9 mouse cellular contexts compared by ENCODE assay signal in the genomic region with DNA sequence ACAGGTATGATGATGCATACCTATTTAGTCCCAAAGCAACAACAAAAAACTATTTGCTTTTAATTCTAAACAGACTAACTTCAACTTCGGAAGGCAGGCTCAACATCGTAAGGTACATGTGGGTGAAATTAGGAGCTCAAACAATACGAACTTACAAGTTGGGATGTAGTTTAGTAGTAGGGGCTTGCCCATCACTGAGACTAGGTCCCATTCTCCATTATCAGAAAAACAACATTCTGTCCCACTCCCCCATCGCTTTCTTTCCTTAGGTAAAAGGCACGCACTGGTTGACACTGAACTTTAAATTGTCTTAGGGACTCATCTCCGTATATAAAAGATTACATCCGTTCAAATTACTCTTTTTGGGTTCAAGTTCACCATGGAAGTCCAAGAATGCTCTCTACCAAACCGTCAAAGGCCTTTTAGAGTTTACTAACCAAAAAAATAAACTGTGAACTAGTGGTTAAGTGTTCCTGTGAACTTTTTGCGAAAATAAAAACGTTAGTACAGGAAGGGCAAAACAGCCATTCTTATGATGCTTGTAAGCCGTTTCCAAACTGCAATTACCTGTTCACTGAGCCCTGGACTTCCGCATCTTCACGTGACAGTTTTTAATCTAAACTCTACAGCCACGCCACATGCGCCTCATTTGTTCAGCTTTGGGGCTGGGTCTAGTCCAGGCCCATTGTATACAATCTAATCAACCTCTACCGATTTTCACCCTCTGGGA. TPM values are rescaled to one million over a fixed set of nuclear protein-coding genes. Genes with fewer than 3 reads are reported as not detected.
A peak's percentile ranks its signal among the peaks of the same experiment; 100 is the strongest.
DNase-seq lines count a peak whose midpoint lies in the region; ATAC-seq and TF ChIP-seq lines count a peak whose summit lies in the region.
"Had no signal": no experiment of that assay in that cellular context is flagged by ENCODE, and none has a peak within 500 bp of the region (broad histone marks: within the 10 kb centered on the region; RNA-seq: fewer than 3 reads in every experiment).

No protein-coding gene starts in this region.

- peaks cover 8% of the 10 kb centered on the region for H3K36me3 ChIP-seq in G1E (replicated peaks)
- 0 out of 2 replicates have a peak, but pooled peaks cover 5% of the 10 kb centered on the region for H3K36me3 ChIP-seq in forebrain, embryonic 14.5 days (ENCODE audit: control insufficient read depth, insufficient read depth, low read length)
- peaks cover 4% of the 10 kb centered on the region for H3K36me3 ChIP-seq in megakaryocyte, embryonic 14.5 days (replicated peaks; ENCODE audit: low read length)
- H3K36me3 ChIP-seq in stomach, postnatal 0 days (ENCODE audit: control insufficient read depth, insufficient read depth, low read length): no peaks in the 10 kb centered on the region

- H3K4me2 ChIP-seq in forebrain, embryonic 14.5 days (ENCODE audit: low read length): peak overlapping the region; percentile 76
- H3K4me2 ChIP-seq in stomach, postnatal 0 days (replicated peaks; ENCODE audit: low read depth): peak overlapping the region; percentile 79

- no peak for ATAC-seq in G1E (ENCODE audit: extremely low read depth, insufficient number of reproducible peaks, low FRiP score, poor library complexity, severe bottlenecking)
- no peak for ATAC-seq in forebrain, embryonic 14.5 days
- ATAC-seq in stomach, postnatal 0 days (ENCODE audit: low FRiP score, low TSS enrichment): peak; percentile 39; the same call in 1 of the 2 replicates

- no peak for TF ChIP-seq CTCF in G1E (IDR thresholded peaks at IDR 0.05; ENCODE audit: low read depth, low read length)
- no peak for TF ChIP-seq CTCF in stomach, postnatal 0 days (IDR thresholded peaks at IDR 0.05; ENCODE audit: low read depth)

- no peaks in the 10 kb centered on the region for H3K27me3 ChIP-seq in G1E (ENCODE audit: insufficient read depth, low read length)
- H3K27me3 ChIP-seq in forebrain, embryonic 14.5 days (replicated peaks; ENCODE audit: control insufficient read depth, insufficient read depth, low read length): no peaks in the 10 kb centered on the region
- no peaks in the 10 kb centered on the region for H3K27me3 ChIP-seq in megakaryocyte, embryonic 14.5 days (replicated peaks)
- no peaks in the 10 kb centered on the region for H3K27me3 ChIP-seq in stomach, postnatal 0 days (ENCODE audit: control insufficient read depth, insufficient read depth, low read length)
- H3K27me3 ChIP-seq: Patski had no signal

- peak overlapping the region; percentile 97 for H3K9ac ChIP-seq in forebrain, embryonic 14.5 days (ENCODE audit: low read length)
- H3K9ac ChIP-seq in stomach, postnatal 0 days (ENCODE audit: low read length): peak overlapping the region; percentile 95

- peak overlapping the region; percentile 78 for H3K4me3 ChIP-seq in G1E (ENCODE audit: low read depth, low read length)
- peak overlapping the region; percentile 91 for H3K4me3 ChIP-seq in forebrain, embryonic 14.5 days (ENCODE audit: low read depth, low read length)
- H3K4me3 ChIP-seq in megakaryocyte, embryonic 14.5 days (replicated peaks): peak overlapping the region; percentile 96
- H3K4me3 ChIP-seq in stomach, postnatal 0 days (ENCODE audit: low read depth, low read length): peak overlapping the region; percentile 95

- H3K9me3 ChIP-seq in G1E (replicated peaks): no peaks in the 10 kb centered on the region
- H3K9me3 ChIP-seq in forebrain, embryonic 14.5 days (replicated peaks; ENCODE audit: control insufficient read depth, low read length): no peaks in the 10 kb centered on the region
- H3K9me3 ChIP-seq in megakaryocyte, embryonic 14.5 days: no peaks in the 10 kb centered on the region
- no peaks in the 10 kb centered on the region for H3K9me3 ChIP-seq in stomach, postnatal 0 days (ENCODE audit: control insufficient read depth, low read length)

- peak overlapping the region; percentile 97 for H3K27ac ChIP-seq in forebrain, embryonic 14.5 days (ENCODE audit: low read depth, low read length)
- peak overlapping the region; percentile 98 for H3K27ac ChIP-seq in stomach, postnatal 0 days (replicated peaks)

- WGBS in forebrain, embryonic 14.5 days: 1% methylated on average over 16 of the region's 16 CpGs
- WGBS in stomach, postnatal 0 days: 1% methylated on average over 16 of the region's 16 CpGs

- TF ChIP-seq EP300 in stomach, postnatal 0 days (optimal IDR thresholded peaks at IDR 0.05): no peak

- DNase-seq in adrenal gland, postnatal 36 days: peak; percentile 12 to 23
- no peak for DNase-seq in adrenal gland, postnatal 10 days
- DNase-seq in G1E (ENCODE audit: low spot score): peak; percentile 31
- DNase-seq in forebrain, embryonic 14.5 days (ENCODE audit: low spot score): no peak
- peak; percentile 31 to 35 for DNase-seq in kidney, postnatal 36 days
- DNase-seq in stomach, postnatal 0 days (ENCODE audit: low spot score): peak; percentile 69
- no peak for DNase-seq in urinary bladder, adult 2 months (ENCODE audit: low spot score)

- H3K4me1 ChIP-seq in G1E (ENCODE audit: insufficient read depth, low read depth, low read length): peaks cover 16% of the 10 kb centered on the region
- H3K4me1 ChIP-seq in forebrain, embryonic 14.5 days (ENCODE audit: control insufficient read depth, insufficient read depth, low read length): peaks cover 18% of the 10 kb centered on the region
- H3K4me1 ChIP-seq in megakaryocyte, embryonic 14.5 days: peaks cover 37% of the 10 kb centered on the region
- H3K4me1 ChIP-seq in stomach, postnatal 0 days (replicated peaks; ENCODE audit: control insufficient read depth, insufficient read depth): no peaks in the 10 kb centered on the region; the same call in none of the 2 replicates

RNA-seq across cellular contexts. Expression of gene Tra2b, which starts 1.4 kb away (rescaled TPM):
- 100 to 1,000 TPM in 1 of 2 experiments, 10 to 100 TPM in 1; 95.5 to 115 TPM for total RNA-seq in adrenal gland, postnatal 36 days (2021)
- total RNA-seq in adrenal gland, postnatal 10 days (2021): 100 to 1,000 TPM; 107 to 109 TPM
- total RNA-seq in G1E (2014; fragmentation: Nextera tagmentation) (350 and 355 TPM in 2 replicates), G1E (2017) (385 and 499 TPM in 2 replicates)
- polyA plus RNA-seq in G1E (2012): 95.9 and 106 TPM in 2 replicates
- 323 and 365 TPM in 2 replicates for polyA plus RNA-seq in forebrain, embryonic 14.5 days (2014; fragmentation: Nextera tagmentation; extraction: Ambion mirVana)
- 5.2 and 52.5 TPM in 2 replicates for polyA plus RNA-seq in megakaryocyte, embryonic 14.5 days (2012; ENCODE audit: insufficient read depth, low replicate concordance)
- 144 and 152 TPM in 2 replicates for polyA plus RNA-seq in stomach, postnatal 0 days (2015; fragmentation: Nextera tagmentation; extraction: Ambion mirVana)
- polyA plus RNA-seq in urinary bladder, adult 2 months (2012; rRNA removed): 78.6 and 86.4 TPM in 2 replicates

Comparison
In these comparisons a context has a peak if more than half of its experiments do, and no peak if none do; other contexts are left out.
1. DNase-seq: peak in adrenal gland, postnatal 36 days (2 of 2), G1E (single experiment), kidney, postnatal 36 days (2 of 2) and stomach, postnatal 0 days (single experiment); none in adrenal gland, postnatal 10 days (single experiment), forebrain, embryonic 14.5 days (single experiment) and urinary bladder, adult 2 months (single experiment).
2. Peak in every context shown above with its lines, with median percentiles within 50 percentile points of each other: H3K4me3 ChIP-seq.